Mouse (Mus musculus) ES-Bruce4 (cell line): ENCODE data around the gene Mtrex. TPM values are rescaled to one million over a fixed set of nuclear protein-coding genes. Genes with fewer than 3 reads are reported as not detected.

Experiments used
- H3K27ac ChIP-seq: 2 replicates; pipeline ENCODE4 v1.5.1; 2012; ENCODE audit warnings: low read length, inconsistent platforms; ENCODE audit not compliant: insufficient read depth
- H3K27me3 ChIP-seq: 2 replicates; pipeline ENCODE4 v1.6.1; 2012; ENCODE audit warnings: mild to moderate bottlenecking, low read length, inconsistent platforms; ENCODE audit not compliant: control insufficient read depth, poor library complexity, insufficient read depth, severe bottlenecking
- H3K36me3 ChIP-seq: 2 replicates; pipeline ENCODE4 v1.6.1; 2012; ENCODE audit warnings: inconsistent platforms, mild to moderate bottlenecking, low read length, moderate library complexity; ENCODE audit not compliant: control insufficient read depth, poor library complexity, insufficient read depth, severe bottlenecking
- H3K4me1 ChIP-seq: one replicate; pipeline ENCODE4 v1.8.1; 2011; ENCODE audit warnings: low read length; ENCODE audit not compliant: control insufficient read depth, insufficient read depth
- H3K4me3 ChIP-seq: 2 replicates; pipeline ENCODE4 v1.5.1; 2011; ENCODE audit warnings: low read depth, mild to moderate bottlenecking, low read length
- H3K9ac ChIP-seq: 2 replicates; pipeline ENCODE4 v1.6.1; 2012; ENCODE audit warnings: low read depth, mild to moderate bottlenecking, inconsistent platforms; ENCODE audit not compliant: poor library complexity, severe bottlenecking
- H3K9me3 ChIP-seq: replicated peaks from 2 replicates; pipeline ENCODE4 v1.6.1; 2012; ENCODE audit warnings: mild to moderate bottlenecking, low read length, inconsistent platforms; ENCODE audit not compliant: control insufficient read depth, poor library complexity, insufficient read depth, severe bottlenecking
- CTCF ChIP-seq: IDR thresholded peaks from one replicate; pipeline ENCODE4 v1.8.1; 2011; ENCODE audit warnings: low read depth, low read length
- EP300 ChIP-seq: IDR thresholded peaks from 2 replicates; pipeline ENCODE4 v1.6.1; 2011; ENCODE audit warnings: low read depth, low read length; ENCODE audit not compliant: insufficient read depth
- POLR2A ChIP-seq: IDR thresholded peaks from one replicate; pipeline ENCODE4 v1.8.1; 2011; ENCODE audit warnings: low read length; ENCODE audit not compliant: insufficient read depth
- polyA plus RNA-seq: library from polyadenylated mRNA; stranded (reverse); fragments of >200 nt; gene quantifications from 2 replicates; pipeline ENCODE4 v1.2.4, GENCODE M21; 2011; ENCODE audit warnings: low read depth; ENCODE audit not compliant: missing spikeins, insufficient read depth, insufficient read length

Mtrex gene
- polyA plus RNA-seq, 1 experiment, result 159 TPM

GRCm38 (mm10) chr13:112902176-112902575 is 25.0 kb downstream of the Mtrex start:
- Histone ChIP-seq H3K36me3 (peaks cover 55% of the 10 kb centered on the region), H3K4me3 (no peak overlapping the region), H3K27ac (no peak overlapping the region), H3K4me1 (no peaks in the 10 kb centered on the region), H3K9ac (no peak overlapping the region), H3K27me3 (no peaks in the 10 kb centered on the region), H3K9me3 (no peaks in the 10 kb centered on the region)
- TF ChIP-seq POLR2A, result no peak
- no peak for TF ChIP-seq CTCF
- no peak for TF ChIP-seq EP300

GRCm38 (mm10) chr13:112887234-112887633 is 40.0 kb downstream of the Mtrex start:
- H3K36me3 ChIP-seq, result peaks cover 55% of the 10 kb centered on the region
- no peaks in the 10 kb centered on the region for H3K4me1 ChIP-seq
- H3K27ac ChIP-seq, result no peak overlapping the region
- H3K9me3 ChIP-seq, result no peaks in the 10 kb centered on the region
- H3K9ac ChIP-seq, result no peak overlapping the region
- H3K27me3 ChIP-seq, result no peaks in the 10 kb centered on the region
- TF ChIP-seq CTCF (no peak), EP300 (no peak), POLR2A (no peak)
- H3K4me3 ChIP-seq, result no peak overlapping the region

GRCm38 (mm10) chr13:112871500-112872266 is 55.5 kb downstream of the Mtrex start:
- no peak for TF ChIP-seq EP300
- no peak overlapping the region for H3K4me3 ChIP-seq
- no peak overlapping the region for H3K9ac ChIP-seq
- H3K27me3 ChIP-seq, result no peaks in the 10 kb centered on the region
- H3K4me1 ChIP-seq, result no peaks in the 10 kb centered on the region
- H3K9me3 ChIP-seq, result no peaks in the 10 kb centered on the region
- H3K27ac ChIP-seq, result no peak overlapping the region
- peaks cover 70% of the 10 kb centered on the region for H3K36me3 ChIP-seq

GRCm38 (mm10) chr13:112870039-112870690 is 57.0 kb downstream of the Mtrex start:
- Histone ChIP-seq H3K27ac (peak overlapping the region; percentile 57; the same call in 1 of the 2 replicates), H3K4me3 (no peak overlapping the region), H3K4me1 (no peaks in the 10 kb centered on the region), H3K27me3 (no peaks in the 10 kb centered on the region), H3K9me3 (no peaks in the 10 kb centered on the region), H3K36me3 (peaks cover 75% of the 10 kb centered on the region), H3K9ac (no peak overlapping the region)
- TF ChIP-seq EP300 (no peak), POLR2A (no peak), CTCF (no peak)

- H3K9ac ChIP-seq, result no peak overlapping the region
- H3K36me3 ChIP-seq, result peaks cover 68% of the 10 kb centered on the region
- TF ChIP-seq POLR2A (no peak), CTCF (no peak), EP300 (no peak)
- H3K4me3 ChIP-seq, result no peak overlapping the region
- no peaks in the 10 kb centered on the region for H3K9me3 ChIP-seq
- H3K27me3 ChIP-seq, result no peaks in the 10 kb centered on the region
- H3K4me1 ChIP-seq, result no peaks in the 10 kb centered on the region
- no peak overlapping the region for H3K27ac ChIP-seq
Observed at GRCm38 (mm10) chr13:112867381-112867780, 59.8 kb downstream of the Mtrex start.

GRCm38 (mm10) chr13:112866782-112867181 is 60.4 kb downstream of the Mtrex start:
- Histone ChIP-seq H3K36me3 (peaks cover 63% of the 10 kb centered on the region), H3K27me3 (no peaks in the 10 kb centered on the region)

More at GRCm38 (mm10) chr13:112866782-112867181, 60.4 kb downstream of the Mtrex start:
- Histone ChIP-seq H3K9me3 (no peaks in the 10 kb centered on the region), H3K27ac (no peak overlapping the region), H3K4me1 (no peaks in the 10 kb centered on the region), H3K4me3 (no peak overlapping the region), H3K9ac (no peak overlapping the region)
- TF ChIP-seq CTCF, result no peak
- no peak for TF ChIP-seq POLR2A
- no peak for TF ChIP-seq EP300
